Mouse (Mus musculus): ENCODE measurements around the gene Ndufb5.
"Not testable (repeated sequence)": the region's sequence is repeated elsewhere in the genome, so short reads cannot be mapped to it uniquely, and the experiment has no call there.

Ndufb5 gene

GRCm38 (mm10) chr3:32736244-32737171 lies at the start of gene Ndufb5:
Ndufb5 (plus strand) TSS chr3:32736990.
- peak; percentile 99 for DNase-seq (ENCODE audit: low spot score)

- no peak for DNase-seq (ENCODE audit: low spot score)
These were observed 49.6 kb upstream of the Ndufb5 start for GRCm38 (mm10) chr3:32687156-32687555.

- no peak for DNase-seq (ENCODE audit: low spot score)
These were observed 47.2 kb upstream of the Ndufb5 start for GRCm38 (mm10) chr3:32689567-32689999.

GRCm38 (mm10) chr3:32690008-32690407 lies 46.8 kb upstream of the Ndufb5 start:
- no peak for DNase-seq (ENCODE audit: low spot score)

GRCm38 (mm10) chr3:32690901-32691300 lies 45.9 kb upstream of the Ndufb5 start:
- no peak for DNase-seq (ENCODE audit: low spot score)

GRCm38 (mm10) chr3:32691841-32692240 lies 44.9 kb upstream of the Ndufb5 start:
- DNase-seq (ENCODE audit: low spot score) = no peak

- DNase-seq (ENCODE audit: low spot score) = no peak
These were observed 42.6 kb upstream of the Ndufb5 start for GRCm38 (mm10) chr3:32694211-32694610.

GRCm38 (mm10) chr3:32694737-32695582 lies 41.8 kb upstream of the Ndufb5 start:
- no peak for DNase-seq (ENCODE audit: low spot score)

- DNase-seq (ENCODE audit: low spot score) = no peak
These were observed 41.2 kb upstream of the Ndufb5 start for GRCm38 (mm10) chr3:32695583-32695980.

- DNase-seq (ENCODE audit: low spot score) = peak; percentile 73
These were observed 38.4 kb upstream of the Ndufb5 start for GRCm38 (mm10) chr3:32698228-32698863.

- not testable (repeated sequence) for DNase-seq (ENCODE audit: low spot score)
These were observed 32.8 kb upstream of the Ndufb5 start for GRCm38 (mm10) chr3:32704021-32704420.

- DNase-seq (ENCODE audit: low spot score) = not testable (repeated sequence)
These were observed 32.2 kb upstream of the Ndufb5 start for GRCm38 (mm10) chr3:32704632-32705031.

GRCm38 (mm10) chr3:32705647-32706348 lies 31.0 kb upstream of the Ndufb5 start, which contains the start of gene Actl6a:
Actl6a (plus strand) TSS chr3:32706298.
- not testable (repeated sequence) for DNase-seq (ENCODE audit: low spot score)

GRCm38 (mm10) chr3:32708052-32708367 lies 28.8 kb upstream of the Ndufb5 start:
- DNase-seq (ENCODE audit: low spot score) = no peak

GRCm38 (mm10) chr3:32708368-32709231 lies 28.2 kb upstream of the Ndufb5 start:
- DNase-seq (ENCODE audit: low spot score) = peak; percentile 97

GRCm38 (mm10) chr3:32709388-32709787 lies 27.4 kb upstream of the Ndufb5 start:
- DNase-seq (ENCODE audit: low spot score) = no peak

- DNase-seq (ENCODE audit: low spot score) = no peak
These were observed 23.1 kb upstream of the Ndufb5 start for GRCm38 (mm10) chr3:32713711-32714110.

- DNase-seq (ENCODE audit: low spot score) = not testable (repeated sequence)
These were observed 19.4 kb upstream of the Ndufb5 start for GRCm38 (mm10) chr3:32717403-32717802.

GRCm38 (mm10) chr3:32718271-32718670 lies 18.5 kb upstream of the Ndufb5 start:
- no peak for DNase-seq (ENCODE audit: low spot score)

GRCm38 (mm10) chr3:32724191-32724590 lies 12.6 kb upstream of the Ndufb5 start:
- DNase-seq (ENCODE audit: low spot score) = no peak

GRCm38 (mm10) chr3:32725951-32726350 lies 10.8 kb upstream of the Ndufb5 start:
- DNase-seq (ENCODE audit: low spot score) = no peak

All from T-cell, adult 2 months (primary cell).